Mouse (Mus musculus) MEL (cell line): ENCODE data around the gene Gm37240. TPM values are rescaled to one million over a fixed set of nuclear protein-coding genes. Genes with fewer than 3 reads are reported as not detected.

Experiments
- DNase-seq: peaks from one replicate; pipeline ENCODE4 v3.0.0; 2011; ENCODE audit warnings: low read depth, low spot score
- H3K27ac ChIP-seq: 2 replicates; pipeline ENCODE4 v1.5.1; 2012; ENCODE audit warnings: low read depth, mild to moderate bottlenecking, control low read depth, low read length, moderate library complexity; ENCODE audit not compliant: control insufficient read depth
- H3K27me3 ChIP-seq, 2 experiments: fragments of 150-350 bp in 1 of 2; sonication (generic) in 1 of 2; 2 replicates each; pipeline ENCODE4 v1.6.1; 2012; ENCODE audit warnings: low read length in 2 of 2, mild to moderate bottlenecking in 2 of 2, improper control_type of control experiment in 1 of 2, moderate library complexity in 1 of 2; ENCODE audit not compliant: insufficient read depth in 2 of 2, control insufficient read depth in 1 of 2
- H3K36me3 ChIP-seq, 2 experiments: 2 replicates each; pipeline ENCODE4 v1.6.1; 2012 to 2014; ENCODE audit warnings: low read length in 2 of 2, improper control_type of control experiment in 1 of 2, inconsistent platforms in 1 of 2, mild to moderate bottlenecking in 1 of 2; ENCODE audit not compliant: insufficient read depth in 2 of 2, control insufficient read depth in 1 of 2
- H3K4me1 ChIP-seq, 2 experiments: fragments of 150-350 bp in 1 of 2; sonication (generic) in 1 of 2; 2 replicates each; pipeline ENCODE4 v1.6.1; 2012; ENCODE audit warnings: low read length in 2 of 2, improper control_type of control experiment in 1 of 2, mild to moderate bottlenecking in 1 of 2; ENCODE audit not compliant: insufficient read depth in 2 of 2, control insufficient read depth in 1 of 2
- H3K4me3 ChIP-seq, 2 experiments: fragments of 150-350 bp in 1 of 2; sonication (generic) in 1 of 2; 2 replicates each; pipeline ENCODE4 v1.5.1; 2012; ENCODE audit warnings: low read depth in 2 of 2, low read length in 2 of 2, mild to moderate bottlenecking in 2 of 2, moderate library complexity in 2 of 2, control low read depth in 1 of 2, improper control_type of control experiment in 1 of 2; ENCODE audit not compliant: control insufficient read depth in 1 of 2, insufficient read depth in 1 of 2
- H3K79me2 ChIP-seq: 2 replicates; pipeline ENCODE4 v1.6.1; 2012; ENCODE audit warnings: mild to moderate bottlenecking, low read length, moderate library complexity; ENCODE audit not compliant: control insufficient read depth, poor library complexity, insufficient read depth
- H3K9ac ChIP-seq: 2 replicates; pipeline ENCODE4 v1.6.1; 2012; ENCODE audit warnings: low read depth, mild to moderate bottlenecking, control low read depth, low read length, moderate library complexity; ENCODE audit not compliant: control insufficient read depth, poor library complexity, severe bottlenecking
- H3K9me3 ChIP-seq: fragments of 150-350 bp; sonication (generic); replicated peaks from 2 replicates; pipeline ENCODE4 v1.6.1; 2012; ENCODE audit warnings: mild to moderate bottlenecking, low read length, improper control_type of control experiment, moderate library complexity; ENCODE audit not compliant: insufficient read depth
- BHLHE40 ChIP-seq: IDR thresholded peaks from 2 replicates; pipeline ENCODE4 v1.6.1; 2012; ENCODE audit warnings: low read depth, mild to moderate bottlenecking, inconsistent platforms, low read length, improper control_type of control experiment, borderline replicate concordance
- CHD1 ChIP-seq: IDR thresholded peaks from 2 replicates; pipeline ENCODE4 v1.6.1; 2012; ENCODE audit warnings: low read depth, mild to moderate bottlenecking, inconsistent platforms, low read length, improper control_type of control experiment
- CHD2 ChIP-seq: IDR thresholded peaks from 2 replicates; pipeline ENCODE4 v1.6.1; 2011; ENCODE audit warnings: low read length, improper control_type of control experiment
- CTCF ChIP-seq, 3 experiments: IDR thresholded peaks in 2 of 3; conservative IDR thresholded peaks in 1 of 3; 2 replicates each; pipeline ENCODE4 v1.5.1; 2011 to 2012; ENCODE audit warnings: low read length in 3 of 3, low read depth in 2 of 3, mild to moderate bottlenecking in 2 of 3, improper control_type of control experiment in 1 of 3, inconsistent platforms in 1 of 3, mixed read lengths in 1 of 3, moderate library complexity in 1 of 3; ENCODE audit not compliant: control insufficient read depth in 1 of 3, insufficient read depth in 1 of 3, poor library complexity in 1 of 3, severe bottlenecking in 1 of 3
- EP300 ChIP-seq, 2 experiments: IDR thresholded peaks; 2 replicates each; pipeline ENCODE4 v1.6.1; 2011; ENCODE audit warnings: improper control_type of control experiment in 2 of 2, low read length in 2 of 2, low read depth in 1 of 2, mild to moderate bottlenecking in 1 of 2
- ETS1 ChIP-seq: IDR thresholded peaks from 2 replicates; pipeline ENCODE4 v1.6.1; 2012; ENCODE audit warnings: low read depth, mild to moderate bottlenecking, inconsistent platforms, low read length, improper control_type of control experiment, moderate library complexity
- GATA1 ChIP-seq: IDR thresholded peaks from 2 replicates; pipeline ENCODE4 v1.6.1; 2011; ENCODE audit warnings: low read depth, low read length, improper control_type of control experiment
- JUND ChIP-seq: IDR thresholded peaks from 2 replicates; pipeline ENCODE4 v1.6.1; 2011; ENCODE audit warnings: low read depth, mild to moderate bottlenecking, improper control_type of control experiment, low read length
- MAX ChIP-seq: IDR thresholded peaks from 2 replicates; pipeline ENCODE4 v1.6.1; 2011; ENCODE audit warnings: low read length, improper control_type of control experiment
- MAZ ChIP-seq: IDR thresholded peaks from 2 replicates; pipeline ENCODE4 v1.6.1; 2012; ENCODE audit warnings: low read depth, mild to moderate bottlenecking, inconsistent platforms, low read length, improper control_type of control experiment
- MEF2A ChIP-seq: IDR thresholded peaks from 2 replicates; pipeline ENCODE4 v1.6.1; 2014; ENCODE audit warnings: low read depth, mild to moderate bottlenecking, inconsistent platforms, low read length, improper control_type of control experiment; ENCODE audit not compliant: poor library complexity, insufficient replicate concordance, severe bottlenecking; ENCODE audit errors: extremely low read depth
- MYB ChIP-seq: IDR thresholded peaks from 2 replicates; pipeline ENCODE4 v1.6.1; 2011; ENCODE audit warnings: mild to moderate bottlenecking, low read depth, low read length, improper control_type of control experiment
- MYC ChIP-seq: IDR thresholded peaks from 2 replicates; pipeline ENCODE4 v1.6.1; 2011; ENCODE audit warnings: low read depth, mild to moderate bottlenecking, low read length, improper control_type of control experiment, moderate library complexity
- NELFE ChIP-seq: IDR thresholded peaks from 2 replicates; pipeline ENCODE4 v1.6.1; 2011; ENCODE audit warnings: low read depth, low read length, improper control_type of control experiment
- NRF1 ChIP-seq: IDR thresholded peaks from 2 replicates; pipeline ENCODE4 v1.6.1; 2014; ENCODE audit warnings: low read depth, mild to moderate bottlenecking, inconsistent platforms, low read length, improper control_type of control experiment, moderate library complexity; ENCODE audit not compliant: poor library complexity, insufficient read depth, severe bottlenecking
- POLR2A ChIP-seq, 2 experiments: IDR thresholded peaks; 2 replicates each; pipeline ENCODE4 v1.6.1; 2011 to 2012; ENCODE audit warnings: low read length in 2 of 2, mild to moderate bottlenecking in 2 of 2, control low read depth in 1 of 2, improper control_type of control experiment in 1 of 2, low read depth in 1 of 2, moderate library complexity in 1 of 2; ENCODE audit not compliant: control insufficient read depth in 1 of 2, insufficient read depth in 1 of 2, poor library complexity in 1 of 2
- POLR2AphosphoS2 ChIP-seq: IDR thresholded peaks from 2 replicates; pipeline ENCODE4 v1.6.1; 2011; ENCODE audit warnings: low read length, improper control_type of control experiment
- RAD21 ChIP-seq: IDR thresholded peaks from 2 replicates; pipeline ENCODE4 v1.6.1; 2011; ENCODE audit warnings: mild to moderate bottlenecking, low read depth, low read length, improper control_type of control experiment
- RCOR1 ChIP-seq: IDR thresholded peaks from 2 replicates; pipeline ENCODE4 v1.6.1; 2012; ENCODE audit warnings: low read depth, mild to moderate bottlenecking, inconsistent platforms, low read length, improper control_type of control experiment
- SMC3 ChIP-seq: IDR thresholded peaks from 2 replicates; pipeline ENCODE4 v1.6.1; 2011; ENCODE audit warnings: low read depth, low read length, improper control_type of control experiment
- TAL1 ChIP-seq: IDR thresholded peaks from 2 replicates; pipeline ENCODE4 v1.6.1; 2012; ENCODE audit warnings: mild to moderate bottlenecking, inconsistent platforms, low read length, moderate library complexity, mixed read lengths
- TBP ChIP-seq: IDR thresholded peaks from 2 replicates; pipeline ENCODE4 v1.8.0; 2011; ENCODE audit warnings: low read depth, low read length, improper control_type of control experiment
- UBTF ChIP-seq: IDR thresholded peaks from 2 replicates; pipeline ENCODE4 v1.6.1; 2012; ENCODE audit warnings: low read depth, mild to moderate bottlenecking, inconsistent platforms, low read length, improper control_type of control experiment, moderate library complexity, borderline replicate concordance; ENCODE audit not compliant: insufficient read depth
- USF2 ChIP-seq, 2 experiments: IDR thresholded peaks; 2 replicates each; pipeline ENCODE4 v1.6.1; 2011 to 2012; ENCODE audit warnings: improper control_type of control experiment in 2 of 2, low read length in 2 of 2, borderline replicate concordance in 1 of 2, inconsistent platforms in 1 of 2, low read depth in 1 of 2, mild to moderate bottlenecking in 1 of 2; ENCODE audit not compliant: insufficient read depth in 1 of 2
- ZC3H11A ChIP-seq: IDR thresholded peaks from 2 replicates; pipeline ENCODE4 v1.6.1; 2012; ENCODE audit warnings: low read depth, mild to moderate bottlenecking, inconsistent platforms, low read length, improper control_type of control experiment
- ZKSCAN1 ChIP-seq: IDR thresholded peaks from 2 replicates; pipeline ENCODE4 v1.6.1; 2012; ENCODE audit warnings: low read depth, mild to moderate bottlenecking, inconsistent platforms, low read length, improper control_type of control experiment, moderate library complexity
- ZMIZ1 ChIP-seq: IDR thresholded peaks from 2 replicates; pipeline ENCODE4 v1.6.1; 2012; ENCODE audit warnings: low read depth, mild to moderate bottlenecking, inconsistent platforms, low read length, improper control_type of control experiment, moderate library complexity
- ZNF384 ChIP-seq: IDR thresholded peaks from 2 replicates; pipeline ENCODE4 v1.6.1; 2012; ENCODE audit warnings: low read depth, mild to moderate bottlenecking, inconsistent platforms, low read length, improper control_type of control experiment
- polyA plus RNA-seq, 2 experiments: library from polyadenylated mRNA; stranded (reverse) in 1 of 2; unstranded in 1 of 2; fragments of >175 nt in 1 of 2; fragments of >200 nt in 1 of 2; gene quantifications; 2 replicates each; pipeline versions ENCODE4 v1.2.1 to v1.2.4; 2012; ENCODE audit warnings: low replicate concordance in 2 of 2, low read depth in 1 of 2; ENCODE audit not compliant: insufficient read length in 2 of 2, insufficient read depth in 1 of 2, missing spikeins in 1 of 2
- total RNA-seq: library from RNA; depleted of rRNA; stranded (reverse); fragments of 300-350 nt; gene quantifications from 2 replicates; pipeline ENCODE4 v1.2.3, GENCODE M21; 2012

The Gm37240 gene
- total and polyA plus RNA-seq, 3 experiments: 0.04 TPM; not detected in 2

DNA sequence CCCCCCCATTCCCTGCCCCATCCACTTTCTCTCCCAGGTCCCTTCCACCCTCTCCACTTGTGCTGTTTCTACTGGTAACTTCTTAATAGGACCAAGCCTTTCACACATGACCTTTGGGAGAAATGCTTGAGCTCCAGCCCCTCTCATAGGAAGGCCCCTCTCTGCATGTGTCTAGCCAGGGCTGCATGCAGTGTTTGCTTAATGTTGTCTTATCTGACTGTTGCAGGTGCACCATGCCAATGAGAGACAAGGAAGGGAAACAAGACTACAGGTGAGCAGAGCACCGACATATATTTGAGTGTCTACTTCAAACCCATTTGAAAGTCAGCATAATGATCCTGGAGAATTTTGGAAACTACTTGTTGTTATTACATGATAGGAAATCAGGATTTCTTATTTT lies 270.9 kb downstream of the Gm37240 start:
- no peaks in the 10 kb centered on the region for H3K36me3 ChIP-seq
- H3K27ac ChIP-seq: no peak overlapping the region
- H3K79me2 ChIP-seq: no peaks in the 10 kb centered on the region
- no peak overlapping the region for H3K4me3 ChIP-seq
- no peaks in the 10 kb centered on the region for H3K4me1 ChIP-seq
- no peaks in the 10 kb centered on the region for H3K9me3 ChIP-seq
- no peak overlapping the region for H3K9ac ChIP-seq
- TF ChIP-seq NELFE (no peak), UBTF (no peak), MAZ (no peak), RCOR1 (no peak), ZKSCAN1 (no peak), POLR2A (IDR thresholded peaks at IDR 0.05; ENCODE audit: control insufficient read depth in 1 of 2, insufficient read depth in 1 of 2, low read depth in 1 of 2, low read length in 2 of 2, poor library complexity in 1 of 2) (no peak), MYC (no peak), POLR2AphosphoS2 (no peak), USF2 (IDR thresholded peaks at IDR 0.05; ENCODE audit: borderline replicate concordance in 1 of 2, insufficient read depth in 1 of 2, low read depth in 1 of 2, low read length in 2 of 2) (no peak), ZNF384 (no peak), TAL1 (no peak), GATA1 (no peak), BHLHE40 (no peak), SMC3 (no peak), ZC3H11A (no peak), EP300 (IDR thresholded peaks at IDR 0.05; ENCODE audit: low read depth in 1 of 2, low read length in 2 of 2) (no peak), ZMIZ1 (no peak), ETS1 (no peak), CHD2 (no peak)
- H3K27me3 ChIP-seq: no peaks in the 10 kb centered on the region
- no peak for DNase-seq

DNA sequence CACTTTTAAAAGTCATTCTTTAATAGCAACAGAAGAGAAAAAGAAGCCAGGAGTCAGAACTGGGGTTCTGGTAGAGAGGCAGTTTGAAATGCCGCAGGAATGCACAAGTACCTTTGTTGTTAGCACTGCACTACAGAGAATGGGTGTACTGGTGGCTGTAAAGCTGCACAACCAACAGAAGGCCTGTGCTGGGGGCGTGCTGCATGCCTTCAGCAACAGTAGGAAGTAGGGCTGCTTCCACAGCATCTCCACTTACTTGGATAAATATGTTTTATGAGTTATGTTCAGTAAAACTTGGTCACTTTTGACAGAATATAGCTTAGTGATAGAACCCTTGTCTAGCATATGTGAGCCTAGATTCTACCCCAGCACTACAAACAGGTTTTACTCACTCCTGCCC lies 279.6 kb downstream of the Gm37240 start:
- H3K27me3 ChIP-seq: no peaks in the 10 kb centered on the region
- no peak for DNase-seq
- H3K4me3 ChIP-seq: no peak overlapping the region
- H3K36me3 ChIP-seq: no peaks in the 10 kb centered on the region
- H3K79me2 ChIP-seq: no peaks in the 10 kb centered on the region
- no peaks in the 10 kb centered on the region for H3K4me1 ChIP-seq
- TF ChIP-seq NRF1 (no peak), MYB (no peak), CHD1 (no peak), NELFE (no peak), ETS1 (no peak), JUND (no peak), POLR2AphosphoS2 (no peak), RAD21 (no peak), MEF2A (no peak), SMC3 (no peak), MAX (no peak), GATA1 (no peak), MYC (no peak), CTCF (IDR thresholded peaks at IDR 0.05 in 2 of 3, conservative IDR thresholded peaks at IDR 0.05 in 1 of 3; ENCODE audit: control insufficient read depth in 1 of 3, insufficient read depth in 1 of 3, low read depth in 2 of 3, low read length in 3 of 3, poor library complexity in 1 of 3, severe bottlenecking in 1 of 3) (no peak), TBP (no peak), POLR2A (IDR thresholded peaks at IDR 0.05; ENCODE audit: control insufficient read depth in 1 of 2, insufficient read depth in 1 of 2, low read depth in 1 of 2, low read length in 2 of 2, poor library complexity in 1 of 2) (no peak), TAL1 (no peak)
- TF ChIP-seq, all 39 proteins: peak for 0
- Histone ChIP-seq H3K9ac (no peak overlapping the region), H3K27ac (no peak overlapping the region), H3K9me3 (no peaks in the 10 kb centered on the region)
